Mouse (Mus musculus): ENCODE results near the gene Camsap3. TPM values are rescaled to one million over a fixed set of nuclear protein-coding genes. Genes with fewer than 3 reads are reported as not detected.

Camsap3 gene
- 68.9 and 69.1 TPM in 2 replicates for polyA plus RNA-seq (2011; ENCODE audit: insufficient read depth, insufficient read length, low read depth, missing spikeins)

DNA sequence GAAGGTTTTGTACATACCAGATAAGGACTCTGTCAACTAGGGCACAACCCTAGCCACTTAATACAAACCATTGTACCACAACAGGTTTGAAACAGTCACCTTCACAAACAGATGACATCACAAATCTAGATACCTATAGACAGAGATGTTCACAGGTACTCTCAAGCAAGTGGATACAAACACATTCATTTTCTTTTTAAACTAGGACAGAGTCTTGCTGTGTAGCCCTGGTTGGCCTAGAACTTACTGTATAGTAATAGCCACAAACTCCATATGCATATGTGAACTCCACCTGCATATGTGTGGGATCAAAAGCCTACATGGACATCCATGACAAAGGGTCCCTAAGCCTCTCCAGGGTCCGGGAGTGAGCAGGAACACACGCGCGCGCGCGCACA is at the start of gene Camsap3:
Camsap3 (plus strand) TSS at position 301 of the 398 bp plus-strand sequence.
- H3K27ac ChIP-seq (ENCODE audit: insufficient read depth, low read length): peak within 1 kb of the TSS; percentile 71
- H3K36me3 ChIP-seq (ENCODE audit: control insufficient read depth, insufficient read depth, low read length, poor library complexity, severe bottlenecking): no peaks in the 10 kb centered on the region
- peak within 1 kb of the TSS; percentile 93 for H3K4me3 ChIP-seq (ENCODE audit: low read depth, low read length)
- H3K4me1 ChIP-seq (ENCODE audit: control insufficient read depth, insufficient read depth, low read length): peaks cover 3% of the 10 kb centered on the region
- TF ChIP-seq EP300 (IDR thresholded peaks at IDR 0.05; ENCODE audit: insufficient read depth, low read depth, low read length) (no peak), CTCF (IDR thresholded peaks at IDR 0.05; ENCODE audit: low read depth, low read length) (no peak), POLR2A (IDR thresholded peaks at IDR 0.05; ENCODE audit: insufficient read depth, low read length) (no peak)
- H3K9me3 ChIP-seq (replicated peaks; ENCODE audit: control insufficient read depth, insufficient read depth, low read length, poor library complexity, severe bottlenecking): no peaks in the 10 kb centered on the region
- H3K9ac ChIP-seq (ENCODE audit: low read depth, poor library complexity, severe bottlenecking): peak within 1 kb of the TSS; percentile 95
- no peaks in the 10 kb centered on the region for H3K27me3 ChIP-seq (ENCODE audit: control insufficient read depth, insufficient read depth, low read length, poor library complexity, severe bottlenecking)

DNA sequence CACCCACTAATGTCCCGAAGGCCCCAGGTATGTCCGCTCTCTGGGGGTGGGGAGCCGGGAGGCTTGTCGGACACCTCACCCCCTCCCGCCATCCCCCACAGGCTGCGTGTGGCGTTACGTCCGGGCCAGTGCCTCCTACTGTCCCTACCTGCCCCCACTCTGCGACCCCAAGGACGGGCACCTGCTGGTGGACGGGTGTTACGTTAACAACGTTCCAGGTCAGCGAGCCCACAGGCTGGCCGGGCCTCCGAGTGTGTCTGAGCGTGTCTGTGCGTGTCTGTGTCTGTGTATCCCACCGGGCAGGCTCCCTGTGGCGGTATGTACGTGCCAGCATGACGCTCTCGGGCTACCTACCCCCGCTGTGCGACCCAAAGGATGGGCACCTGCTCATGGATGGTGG is 49.4 kb upstream of the Camsap3 start:
- H3K4me1 ChIP-seq (ENCODE audit: control insufficient read depth, insufficient read depth, low read length): no peaks in the 10 kb centered on the region
- H3K9ac ChIP-seq (ENCODE audit: low read depth, poor library complexity, severe bottlenecking): no peak overlapping the region
- H3K4me3 ChIP-seq (ENCODE audit: low read depth, low read length): no peak overlapping the region
- no peak for TF ChIP-seq POLR2A (IDR thresholded peaks at IDR 0.05; ENCODE audit: insufficient read depth, low read length)
- no peak for TF ChIP-seq EP300 (IDR thresholded peaks at IDR 0.05; ENCODE audit: insufficient read depth, low read depth, low read length)
- TF ChIP-seq CTCF (IDR thresholded peaks at IDR 0.05; ENCODE audit: low read depth, low read length): no peak
- H3K27ac ChIP-seq (ENCODE audit: insufficient read depth, low read length): no peak overlapping the region
- H3K9me3 ChIP-seq (replicated peaks; ENCODE audit: control insufficient read depth, insufficient read depth, low read length, poor library complexity, severe bottlenecking): no peaks in the 10 kb centered on the region
- H3K36me3 ChIP-seq (ENCODE audit: control insufficient read depth, insufficient read depth, low read length, poor library complexity, severe bottlenecking): peaks cover 34% of the 10 kb centered on the region
- no peaks in the 10 kb centered on the region for H3K27me3 ChIP-seq (ENCODE audit: control insufficient read depth, insufficient read depth, low read length, poor library complexity, severe bottlenecking)

DNA sequence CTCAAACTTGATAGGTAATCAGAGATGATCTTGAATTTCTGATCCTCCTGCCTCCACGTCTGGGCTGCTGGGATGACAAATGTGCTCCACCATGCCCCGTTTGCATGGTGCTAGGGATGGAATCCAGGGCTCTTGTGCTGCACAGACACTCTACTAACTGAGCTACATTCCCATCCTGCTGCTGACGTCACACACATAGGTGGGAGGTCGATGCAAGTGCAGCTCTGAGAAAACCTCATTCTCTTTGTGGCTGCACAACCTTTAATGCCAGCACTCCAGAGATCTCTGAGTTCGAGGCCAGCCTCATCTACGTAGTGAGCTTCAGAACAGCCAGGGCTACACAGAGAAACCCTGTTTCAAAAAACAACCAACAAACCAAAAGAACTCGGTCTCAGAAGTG is 47.9 kb upstream of the Camsap3 start:
- H3K27me3 ChIP-seq (ENCODE audit: control insufficient read depth, insufficient read depth, low read length, poor library complexity, severe bottlenecking): no peaks in the 10 kb centered on the region
- no peak overlapping the region for H3K9ac ChIP-seq (ENCODE audit: low read depth, poor library complexity, severe bottlenecking)
- peaks cover 11% of the 10 kb centered on the region for H3K9me3 ChIP-seq (replicated peaks; ENCODE audit: control insufficient read depth, insufficient read depth, low read length, poor library complexity, severe bottlenecking)
- no peak overlapping the region for H3K4me3 ChIP-seq (ENCODE audit: low read depth, low read length)
- no peak overlapping the region for H3K27ac ChIP-seq (ENCODE audit: insufficient read depth, low read length)
- TF ChIP-seq POLR2A (IDR thresholded peaks at IDR 0.05; ENCODE audit: insufficient read depth, low read length) (no peak), EP300 (IDR thresholded peaks at IDR 0.05; ENCODE audit: insufficient read depth, low read depth, low read length) (no peak), CTCF (IDR thresholded peaks at IDR 0.05; ENCODE audit: low read depth, low read length) (no peak)
- no peaks in the 10 kb centered on the region for H3K4me1 ChIP-seq (ENCODE audit: control insufficient read depth, insufficient read depth, low read length)
- H3K36me3 ChIP-seq (ENCODE audit: control insufficient read depth, insufficient read depth, low read length, poor library complexity, severe bottlenecking): peaks cover 49% of the 10 kb centered on the region

DNA sequence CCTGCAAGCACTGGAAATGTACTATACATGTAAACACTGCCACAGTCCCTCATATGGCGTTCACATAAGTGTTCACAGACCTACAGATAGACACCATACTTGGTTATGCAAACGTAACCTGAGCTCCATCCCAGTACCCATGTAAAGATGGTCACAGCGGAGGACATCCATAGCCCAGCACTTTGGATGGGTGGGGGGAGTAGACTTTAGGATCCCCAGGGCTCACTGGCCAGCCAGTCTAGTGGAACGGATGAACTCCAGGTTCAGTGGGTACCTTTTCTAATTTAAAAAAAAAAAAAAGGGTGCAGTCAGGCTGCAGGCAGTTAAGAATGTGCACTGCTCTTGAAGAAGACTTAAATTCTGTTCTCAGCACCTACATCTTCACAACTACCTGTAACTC is 47.0 kb upstream of the Camsap3 start:
- Histone ChIP-seq H3K4me1 (ENCODE audit: control insufficient read depth, insufficient read depth, low read length) (no peaks in the 10 kb centered on the region), H3K4me3 (ENCODE audit: low read depth, low read length) (no peak overlapping the region), H3K9ac (ENCODE audit: low read depth, poor library complexity, severe bottlenecking) (no peak overlapping the region), H3K9me3 (replicated peaks; ENCODE audit: control insufficient read depth, insufficient read depth, low read length, poor library complexity, severe bottlenecking) (peaks cover 20% of the 10 kb centered on the region), H3K36me3 (ENCODE audit: control insufficient read depth, insufficient read depth, low read length, poor library complexity, severe bottlenecking) (peaks cover 57% of the 10 kb centered on the region), H3K27ac (ENCODE audit: insufficient read depth, low read length) (no peak overlapping the region), H3K27me3 (ENCODE audit: control insufficient read depth, insufficient read depth, low read length, poor library complexity, severe bottlenecking) (no peaks in the 10 kb centered on the region)
- TF ChIP-seq CTCF (IDR thresholded peaks at IDR 0.05; ENCODE audit: low read depth, low read length) (no peak), POLR2A (IDR thresholded peaks at IDR 0.05; ENCODE audit: insufficient read depth, low read length) (no peak), EP300 (IDR thresholded peaks at IDR 0.05; ENCODE audit: insufficient read depth, low read depth, low read length) (no peak)

DNA sequence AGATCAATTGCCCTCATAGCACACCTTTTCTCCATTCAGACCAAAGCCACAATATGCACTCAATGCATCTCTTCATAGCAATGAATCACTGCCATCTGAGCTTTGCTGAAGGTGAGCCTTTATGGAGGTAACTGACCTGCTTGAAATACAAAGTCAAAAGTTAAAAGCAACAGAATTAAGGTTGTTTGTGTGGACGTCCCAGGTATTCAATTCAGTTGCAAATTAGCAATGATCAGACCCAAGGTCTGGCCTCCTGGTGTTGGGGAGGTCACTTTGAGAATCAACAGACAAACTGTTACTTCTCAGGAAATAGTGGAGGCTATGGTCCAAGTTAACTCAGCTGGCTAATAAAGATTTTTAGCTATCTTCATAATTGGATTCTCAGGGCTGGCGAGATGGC is 40.6 kb upstream of the Camsap3 start:
- Histone ChIP-seq H3K27me3 (ENCODE audit: control insufficient read depth, insufficient read depth, low read length, poor library complexity, severe bottlenecking) (no peaks in the 10 kb centered on the region), H3K9me3 (replicated peaks; ENCODE audit: control insufficient read depth, insufficient read depth, low read length, poor library complexity, severe bottlenecking) (peaks cover 60% of the 10 kb centered on the region), H3K27ac (ENCODE audit: insufficient read depth, low read length) (peak overlapping the region; percentile 89), H3K4me1 (ENCODE audit: control insufficient read depth, insufficient read depth, low read length) (no peaks in the 10 kb centered on the region), H3K9ac (ENCODE audit: low read depth, poor library complexity, severe bottlenecking) (no peak overlapping the region), H3K4me3 (ENCODE audit: low read depth, low read length) (no peak overlapping the region), H3K36me3 (ENCODE audit: control insufficient read depth, insufficient read depth, low read length, poor library complexity, severe bottlenecking) (peaks cover 39% of the 10 kb centered on the region)
- TF ChIP-seq POLR2A (IDR thresholded peaks at IDR 0.05; ENCODE audit: insufficient read depth, low read length) (no peak), CTCF (IDR thresholded peaks at IDR 0.05; ENCODE audit: low read depth, low read length) (no peak)

DNA sequence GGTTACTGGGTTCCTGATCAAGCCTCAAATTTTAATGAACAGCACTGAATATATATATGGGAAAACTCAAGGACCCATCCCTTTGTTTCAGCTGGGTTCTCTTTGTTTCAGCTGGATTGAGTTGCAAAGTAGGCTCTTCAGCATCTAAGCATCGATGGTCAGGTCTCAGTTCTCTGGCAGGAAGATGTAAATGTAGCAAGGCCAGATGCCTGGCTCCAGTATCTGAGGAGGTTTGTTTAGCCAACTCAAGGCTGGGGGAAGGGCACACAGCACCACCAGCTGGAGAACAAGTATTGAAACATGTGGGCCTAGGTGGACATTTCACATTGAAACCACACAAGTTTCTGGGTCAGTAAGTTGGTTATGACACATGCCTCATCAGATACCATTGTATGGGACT is 34.9 kb upstream of the Camsap3 start:
- Histone ChIP-seq H3K4me1 (ENCODE audit: control insufficient read depth, insufficient read depth, low read length) (peaks cover 4% of the 10 kb centered on the region), H3K9ac (ENCODE audit: low read depth, poor library complexity, severe bottlenecking) (no peak overlapping the region), H3K27me3 (ENCODE audit: control insufficient read depth, insufficient read depth, low read length, poor library complexity, severe bottlenecking) (no peaks in the 10 kb centered on the region), H3K27ac (ENCODE audit: insufficient read depth, low read length) (peak overlapping the region; percentile 74), H3K9me3 (replicated peaks; ENCODE audit: control insufficient read depth, insufficient read depth, low read length, poor library complexity, severe bottlenecking) (peaks cover 20% of the 10 kb centered on the region), H3K4me3 (ENCODE audit: low read depth, low read length) (no peak overlapping the region), H3K36me3 (ENCODE audit: control insufficient read depth, insufficient read depth, low read length, poor library complexity, severe bottlenecking) (0 out of 2 replicates have a peak, but pooled peaks cover 2% of the 10 kb centered on the region)
- peak; percentile 73 for TF ChIP-seq EP300 (IDR thresholded peaks at IDR 0.05; ENCODE audit: insufficient read depth, low read depth, low read length)
- peak; percentile 46 for TF ChIP-seq CTCF (IDR thresholded peaks at IDR 0.05; ENCODE audit: low read depth, low read length)
- TF ChIP-seq POLR2A (IDR thresholded peaks at IDR 0.05; ENCODE audit: insufficient read depth, low read length): no peak
